Mouse (Mus musculus): ENCODE results near the gene Aco2.

Gene Aco2

GRCm38 (mm10) chr15:81846755-81847154 lies 25.4 kb upstream of the Aco2 start:
- DNase-seq = no peak

GRCm38 (mm10) chr15:81847161-81847560 lies 24.9 kb upstream of the Aco2 start:
- DNase-seq = no peak

- no peak for DNase-seq
Observed at GRCm38 (mm10) chr15:81847861-81848260, 24.2 kb upstream of the Aco2 start.

- DNase-seq = peak; percentile 57
Observed at GRCm38 (mm10) chr15:81848301-81848700, 23.8 kb upstream of the Aco2 start.

- DNase-seq = peak; percentile 67
Observed at GRCm38 (mm10) chr15:81849104-81849503, 23.0 kb upstream of the Aco2 start.

GRCm38 (mm10) chr15:81850718-81851117 lies 21.4 kb upstream of the Aco2 start:
- DNase-seq = no peak

GRCm38 (mm10) chr15:81851375-81851774 lies 20.7 kb upstream of the Aco2 start:
- no peak for DNase-seq

GRCm38 (mm10) chr15:81852411-81853000 lies 19.6 kb upstream of the Aco2 start:
- no peak for DNase-seq

GRCm38 (mm10) chr15:81853081-81853480 lies 19.0 kb upstream of the Aco2 start:
- no peak for DNase-seq

- DNase-seq = peak; percentile 87
Observed at GRCm38 (mm10) chr15:81856030-81856790, 15.9 kb upstream of the Aco2 start.

GRCm38 (mm10) chr15:81856938-81857723 lies 15.0 kb upstream of the Aco2 start:
- DNase-seq = no peak

- no peak for DNase-seq
Observed at GRCm38 (mm10) chr15:81857724-81858116, 14.4 kb upstream of the Aco2 start.

GRCm38 (mm10) chr15:81858138-81858516 lies 14.0 kb upstream of the Aco2 start:
- peak; percentile 97 for DNase-seq

- DNase-seq = peak; percentile 79
Observed at GRCm38 (mm10) chr15:81858517-81859329, 13.4 kb upstream of the Aco2 start, which contains the start of gene Tob2. Gene Tob2, minus strand, starts transcription at chr15:81858796.

GRCm38 (mm10) chr15:81859330-81860255 lies 12.5 kb upstream of the Aco2 start:
- peak; percentile 88 for DNase-seq

GRCm38 (mm10) chr15:81860471-81861135 lies 11.5 kb upstream of the Aco2 start:
- peak; percentile 48 for DNase-seq

- DNase-seq = no peak
Observed at GRCm38 (mm10) chr15:81864238-81864637, 7.9 kb upstream of the Aco2 start.

GRCm38 (mm10) chr15:81869985-81870384 lies 2.1 kb upstream of the Aco2 start:
- no peak for DNase-seq

- DNase-seq = no peak
Observed at GRCm38 (mm10) chr15:81871604-81872261, 376 bp upstream of the Aco2 start, which contains the start of gene Phf5a. Gene Phf5a, minus strand, starts transcription at chr15:81871911.

Measured in cerebellum, adult 8-10 months (tissue).